Mouse (Mus musculus) spleen, adult 2 months (tissue): ENCODE measurements at regions not wholly inside any gene's neighbourhood (a gene's known extent, or its start where the extent isn't known, plus 50 kb on each side); places are given as distances from the start of the nearest gene placed in this dataset.

Experiments used
- CTCF ChIP-seq: fragments of 200-500 bp; IDR thresholded peaks from 2 replicates; pipeline ENCODE4 v1.5.1; 2011; ENCODE audit warnings: mild to moderate bottlenecking, inconsistent platforms; ENCODE audit not compliant: insufficient read depth, insufficient read length, insufficient replicate concordance; ENCODE audit errors: extremely low read depth
- POLR2A ChIP-seq: fragments of 200-500 bp; IDR thresholded peaks from 2 replicates; pipeline ENCODE4 v1.6.1; 2011; ENCODE audit warnings: low read depth, low read length, inconsistent platforms

- no peak for TF ChIP-seq CTCF
- no peak for TF ChIP-seq POLR2A
Measured at GRCm38 (mm10) chr12:115404657-115405056, 642.9 kb upstream of the Zfp386 start.
